Mouse (Mus musculus): ENCODE measurements around the gene Pde4c. TPM values are rescaled to one million over a fixed set of nuclear protein-coding genes. Genes with fewer than 3 reads are reported as not detected.

Gene Pde4c
- polyA plus RNA-seq, 1 experiment, result not detected

- no peak for TF ChIP-seq CTCF (IDR thresholded peaks at IDR 0.05; ENCODE audit: insufficient read depth, low read depth, low read length)
- TF ChIP-seq POLR2A (IDR thresholded peaks at IDR 0.05; ENCODE audit: insufficient read depth, low read depth, low read length), result no peak
- 79% methylated on average over 7 of the region's 7 CpGs for WGBS
- no peak overlapping the region for H3K27ac ChIP-seq (ENCODE audit: insufficient read depth, low read depth, low read length)
- H3K4me1 ChIP-seq (ENCODE audit: control insufficient read depth, insufficient read depth, low read length), result peaks cover 48% of the 10 kb centered on the region
- no peak overlapping the region for H3K4me3 ChIP-seq (ENCODE audit: insufficient read depth, low read depth, low read length)
Measured at GRCm38 (mm10) chr8:70758308-70758615, 34.7 kb downstream of the Pde4c start.

GRCm38 (mm10) chr8:70758616-70759561, 35.4 kb downstream of the Pde4c start:
- TF ChIP-seq CTCF (IDR thresholded peaks at IDR 0.05; ENCODE audit: insufficient read depth, low read depth, low read length) (no peak), POLR2A (IDR thresholded peaks at IDR 0.05; ENCODE audit: insufficient read depth, low read depth, low read length) (no peak)
- WGBS, result 51% methylated on average over 19 of the region's 19 CpGs
- Histone ChIP-seq H3K27ac (ENCODE audit: insufficient read depth, low read depth, low read length) (no peak overlapping the region), H3K4me3 (ENCODE audit: insufficient read depth, low read depth, low read length) (no peak overlapping the region), H3K4me1 (ENCODE audit: control insufficient read depth, insufficient read depth, low read length) (peaks cover 46% of the 10 kb centered on the region)

DNA sequence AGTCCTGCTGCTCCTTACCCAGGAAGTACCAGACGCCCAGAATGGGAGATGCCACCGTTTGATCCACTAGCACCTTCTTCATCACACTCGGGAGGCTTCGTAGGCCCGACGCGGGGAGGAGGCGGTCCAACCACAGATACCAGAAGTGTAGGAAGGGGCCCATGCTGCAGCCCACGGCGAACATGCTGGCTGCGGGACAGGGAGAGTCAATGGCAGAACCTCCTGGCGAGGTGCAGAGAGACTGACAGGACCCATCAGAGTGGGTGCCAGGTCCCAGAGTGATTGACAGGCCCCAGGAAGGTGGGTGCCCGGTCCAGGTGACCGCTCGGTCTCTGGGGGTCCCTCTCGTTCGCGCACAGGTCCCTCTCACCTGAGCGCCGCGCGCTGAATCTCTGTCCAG, 36.8 kb downstream of the Pde4c start:
- WGBS, result under 1% methylated on average over 22 of the region's 22 CpGs

DNA sequence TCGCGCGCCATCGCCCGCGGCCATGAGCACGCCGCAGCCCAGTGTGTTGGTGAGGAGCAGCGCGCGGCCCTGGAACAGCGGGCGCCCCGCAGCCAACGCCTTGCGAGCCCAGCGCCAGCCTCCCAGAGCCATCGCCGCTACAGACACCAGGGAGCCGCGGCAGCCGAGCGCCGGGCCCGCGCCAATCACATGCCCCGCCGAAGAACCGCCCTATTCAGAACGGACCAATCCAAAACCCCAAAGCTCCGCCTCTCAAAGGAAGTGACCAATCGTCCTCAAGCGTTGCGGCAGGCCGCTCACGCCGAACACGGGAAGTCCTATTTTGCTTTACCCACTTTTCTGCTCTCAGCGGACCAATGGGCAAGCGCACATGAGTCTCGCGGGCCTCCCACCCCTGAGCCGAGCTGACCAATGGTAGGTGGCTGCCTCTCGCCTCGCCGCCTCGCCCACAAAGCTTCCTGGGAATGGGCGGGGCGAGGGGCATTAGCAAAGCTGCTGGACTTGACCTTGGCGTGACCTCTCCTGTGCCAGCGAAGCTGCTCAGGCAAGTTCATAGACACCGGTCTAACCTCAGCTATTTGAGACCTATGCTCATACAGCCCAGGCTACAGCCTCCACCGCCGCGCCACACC, 37.4 kb downstream of the Pde4c start, which contains the start of gene Mpv17l2:
TSS of gene Mpv17l2 (minus strand) at position 172 of the 632 bp plus-strand sequence.
- Histone ChIP-seq H3K27ac (ENCODE audit: insufficient read depth, low read depth, low read length) (peak within 1 kb of the TSS; percentile 78), H3K4me3 (ENCODE audit: insufficient read depth, low read depth, low read length) (peak within 1 kb of the TSS; percentile 85)

More for the DNA sequence above, 36.8 kb downstream of the Pde4c start:
- H3K4me3 ChIP-seq (ENCODE audit: insufficient read depth, low read depth, low read length), result peak overlapping the region; percentile 85
- peaks cover 46% of the 10 kb centered on the region for H3K4me1 ChIP-seq (ENCODE audit: control insufficient read depth, insufficient read depth, low read length)
- peak overlapping the region; percentile 61 for H3K27ac ChIP-seq (ENCODE audit: insufficient read depth, low read depth, low read length)
- no peak for TF ChIP-seq CTCF (IDR thresholded peaks at IDR 0.05; ENCODE audit: insufficient read depth, low read depth, low read length)
- TF ChIP-seq POLR2A (IDR thresholded peaks at IDR 0.05; ENCODE audit: insufficient read depth, low read depth, low read length), result no peak

GRCm38 (mm10) chr8:70762118-70762517, 38.6 kb downstream of the Pde4c start:
- H3K4me1 ChIP-seq (ENCODE audit: control insufficient read depth, insufficient read depth, low read length), result peaks cover 44% of the 10 kb centered on the region
- no peak overlapping the region for H3K4me3 ChIP-seq (ENCODE audit: insufficient read depth, low read depth, low read length)
- WGBS, result 77% methylated on average over 1 of the region's 1 CpGs
- H3K27ac ChIP-seq (ENCODE audit: insufficient read depth, low read depth, low read length), result no peak overlapping the region
- TF ChIP-seq CTCF (IDR thresholded peaks at IDR 0.05; ENCODE audit: insufficient read depth, low read depth, low read length), result no peak
- TF ChIP-seq POLR2A (IDR thresholded peaks at IDR 0.05; ENCODE audit: insufficient read depth, low read depth, low read length), result no peak

More for the DNA sequence above, 37.4 kb downstream of the Pde4c start, which contains the start of gene Mpv17l2:
- H3K4me1 ChIP-seq (ENCODE audit: control insufficient read depth, insufficient read depth, low read length), result peaks cover 44% of the 10 kb centered on the region
- TF ChIP-seq POLR2A (IDR thresholded peaks at IDR 0.05; ENCODE audit: insufficient read depth, low read depth, low read length) (peak; percentile 79), CTCF (IDR thresholded peaks at IDR 0.05; ENCODE audit: insufficient read depth, low read depth, low read length) (no peak)
- under 1% methylated on average over 55 of the region's 55 CpGs for WGBS

GRCm38 (mm10) chr8:70763354-70763753, 39.8 kb downstream of the Pde4c start:
- 8% methylated on average over 3 of the region's 3 CpGs for WGBS
- TF ChIP-seq POLR2A (IDR thresholded peaks at IDR 0.05; ENCODE audit: insufficient read depth, low read depth, low read length) (no peak), CTCF (IDR thresholded peaks at IDR 0.05; ENCODE audit: insufficient read depth, low read depth, low read length) (peak; percentile 63; the same call in 1 of the 2 replicates)
- Histone ChIP-seq H3K27ac (ENCODE audit: insufficient read depth, low read depth, low read length) (no peak overlapping the region), H3K4me1 (ENCODE audit: control insufficient read depth, insufficient read depth, low read length) (peaks cover 35% of the 10 kb centered on the region), H3K4me3 (ENCODE audit: insufficient read depth, low read depth, low read length) (no peak overlapping the region)

- TF ChIP-seq CTCF (IDR thresholded peaks at IDR 0.05; ENCODE audit: insufficient read depth, low read depth, low read length) (no peak), POLR2A (IDR thresholded peaks at IDR 0.05; ENCODE audit: insufficient read depth, low read depth, low read length) (no peak)
- H3K27ac ChIP-seq (ENCODE audit: insufficient read depth, low read depth, low read length), result no peak overlapping the region
- no peak overlapping the region for H3K4me3 ChIP-seq (ENCODE audit: insufficient read depth, low read depth, low read length)
- 90% methylated on average over 8 of the region's 8 CpGs for WGBS
- H3K4me1 ChIP-seq (ENCODE audit: control insufficient read depth, insufficient read depth, low read length), result peaks cover 34% of the 10 kb centered on the region
Measured at GRCm38 (mm10) chr8:70764026-70764425, 40.5 kb downstream of the Pde4c start.

- TF ChIP-seq CTCF (IDR thresholded peaks at IDR 0.05; ENCODE audit: insufficient read depth, low read depth, low read length) (no peak), POLR2A (IDR thresholded peaks at IDR 0.05; ENCODE audit: insufficient read depth, low read depth, low read length) (no peak)
- Histone ChIP-seq H3K4me1 (ENCODE audit: control insufficient read depth, insufficient read depth, low read length) (peaks cover 37% of the 10 kb centered on the region), H3K27ac (ENCODE audit: insufficient read depth, low read depth, low read length) (no peak overlapping the region), H3K4me3 (ENCODE audit: insufficient read depth, low read depth, low read length) (no peak overlapping the region)
- 94% methylated on average over 13 of the region's 13 CpGs for WGBS
Measured at GRCm38 (mm10) chr8:70764676-70765075, 41.2 kb downstream of the Pde4c start.

- no peak for TF ChIP-seq POLR2A (IDR thresholded peaks at IDR 0.05; ENCODE audit: insufficient read depth, low read depth, low read length)
- TF ChIP-seq CTCF (IDR thresholded peaks at IDR 0.05; ENCODE audit: insufficient read depth, low read depth, low read length), result no peak
- Histone ChIP-seq H3K4me1 (ENCODE audit: control insufficient read depth, insufficient read depth, low read length) (peaks cover 34% of the 10 kb centered on the region), H3K4me3 (ENCODE audit: insufficient read depth, low read depth, low read length) (no peak overlapping the region), H3K27ac (ENCODE audit: insufficient read depth, low read depth, low read length) (no peak overlapping the region)
- 69% methylated on average over 9 of the region's 9 CpGs for WGBS
Measured at GRCm38 (mm10) chr8:70765329-70765728, 41.8 kb downstream of the Pde4c start.
